Mouse (Mus musculus) CH12.LX (cell line): ENCODE data around the gene Rab13. TPM values are rescaled to one million over a fixed set of nuclear protein-coding genes. Genes with fewer than 3 reads are reported as not detected.
"Not testable (repeated sequence)": the region's sequence is repeated elsewhere in the genome, so short reads cannot be mapped to it uniquely, and the experiment has no call there.

Source experiments
- DNase-seq: peaks from one replicate; pipeline ENCODE4 v3.0.0-alpha.2; 2013; ENCODE audit errors: extremely low read depth
- H3K27ac ChIP-seq: 2 replicates; pipeline ENCODE4 v1.5.1; 2012; ENCODE audit warnings: low read depth, mild to moderate bottlenecking, control low read depth, moderate library complexity; ENCODE audit not compliant: insufficient read depth
- H3K27me3 ChIP-seq: replicated peaks from 2 replicates; pipeline ENCODE3; 2012; ENCODE audit warnings: inconsistent platforms
- H3K36me3 ChIP-seq, 2 experiments: replicated peaks in 1 of 2; 2 replicates each; pipeline versions ENCODE3 to v1.6.1; 2012; ENCODE audit warnings: inconsistent platforms in 1 of 2, low read length in 1 of 2, mild to moderate bottlenecking in 1 of 2, mixed read lengths in 1 of 2, moderate library complexity in 1 of 2; ENCODE audit not compliant: control insufficient read depth in 1 of 2, insufficient read depth in 1 of 2
- H3K4me1 ChIP-seq, 2 experiments: 2 replicates each; pipeline ENCODE4 v1.6.1; 2012; ENCODE audit warnings: inconsistent platforms in 1 of 2, moderate library complexity in 1 of 2; ENCODE audit not compliant: insufficient read depth in 2 of 2, control insufficient read depth in 1 of 2
- H3K4me2 ChIP-seq: 2 replicates; pipeline ENCODE4 v1.6.1; 2012; ENCODE audit warnings: low read depth, mild to moderate bottlenecking, control low read depth; ENCODE audit not compliant: poor library complexity, insufficient read depth, severe bottlenecking
- H3K4me3 ChIP-seq, 3 experiments: fragments of 150-350 bp in 1 of 3; sonication (generic) in 1 of 3; replicated peaks in 1 of 3; 2 replicates each; pipeline versions ENCODE3 to v1.5.1; 2011 to 2012; ENCODE audit warnings: low read depth in 2 of 3, low read length in 2 of 3, mild to moderate bottlenecking in 2 of 3, moderate library complexity in 2 of 3, control low read depth in 1 of 3, improper control_type of control experiment in 1 of 3, inconsistent platforms in 1 of 3, mixed read lengths in 1 of 3; ENCODE audit not compliant: poor library complexity in 1 of 3
- H3K79me2 ChIP-seq: replicated peaks from 2 replicates; pipeline ENCODE4 v1.6.1; 2012; ENCODE audit warnings: mild to moderate bottlenecking, moderate library complexity; ENCODE audit not compliant: control insufficient read depth, poor library complexity, insufficient read depth, severe bottlenecking; ENCODE audit errors: extremely low read depth
- H3K9ac ChIP-seq: 2 replicates; pipeline ENCODE4 v1.6.1; 2012; ENCODE audit warnings: low read depth, mild to moderate bottlenecking, control low read depth, moderate library complexity; ENCODE audit not compliant: insufficient read depth
- H3K9me3 ChIP-seq: replicated peaks from 2 replicates; pipeline ENCODE3; 2012; ENCODE audit warnings: low read length, inconsistent platforms, mixed read lengths
- CHD1 ChIP-seq: IDR thresholded peaks from 2 replicates; pipeline ENCODE4 v1.6.1; 2012; ENCODE audit warnings: low read depth, low read length, improper control_type of control experiment, inconsistent platforms
- CTCF ChIP-seq, 2 experiments: IDR thresholded peaks in 1 of 2; conservative IDR thresholded peaks in 1 of 2; 2 replicates each; pipeline ENCODE4 v1.5.1; 2011 to 2012; ENCODE audit warnings: low read depth in 2 of 2, low read length in 2 of 2, improper control_type of control experiment in 1 of 2, inconsistent platforms in 1 of 2, mild to moderate bottlenecking in 1 of 2, moderate library complexity in 1 of 2
- E2F4 ChIP-seq: IDR thresholded peaks from 2 replicates; pipeline ENCODE4 v1.6.1; 2011; ENCODE audit warnings: low read depth, low read length, improper control_type of control experiment; ENCODE audit not compliant: insufficient replicate concordance
- EP300 ChIP-seq: IDR thresholded peaks from 2 replicates; pipeline ENCODE4 v1.6.1; 2011; ENCODE audit warnings: low read length, improper control_type of control experiment
- JUN ChIP-seq: IDR thresholded peaks from 2 replicates; pipeline ENCODE4 v1.6.1; 2011; ENCODE audit warnings: low read depth, mild to moderate bottlenecking, low read length, improper control_type of control experiment, moderate library complexity; ENCODE audit not compliant: insufficient read depth
- KAT2A ChIP-seq: IDR thresholded peaks from 2 replicates; pipeline ENCODE4 v1.6.1; 2012; ENCODE audit warnings: low read length, improper control_type of control experiment, inconsistent platforms; ENCODE audit not compliant: insufficient replicate concordance
- MAFK ChIP-seq: IDR thresholded peaks from 2 replicates; pipeline ENCODE4 v1.6.1; 2011; ENCODE audit warnings: low read length, improper control_type of control experiment; ENCODE audit not compliant: insufficient replicate concordance
- MAX ChIP-seq: IDR thresholded peaks from 2 replicates; pipeline ENCODE4 v1.6.1; 2011; ENCODE audit warnings: low read length, improper control_type of control experiment
- MAZ ChIP-seq: IDR thresholded peaks from 2 replicates; pipeline ENCODE4 v1.6.1; 2012; ENCODE audit warnings: low read depth, mild to moderate bottlenecking, inconsistent platforms, low read length, improper control_type of control experiment, moderate library complexity
- MEF2A ChIP-seq: IDR thresholded peaks from 2 replicates; pipeline ENCODE4 v1.6.1; 2014; ENCODE audit warnings: low read depth, mild to moderate bottlenecking, inconsistent platforms, low read length, improper control_type of control experiment, borderline replicate concordance
- MXI1 ChIP-seq: IDR thresholded peaks from 2 replicates; pipeline ENCODE4 v1.6.1; 2011; ENCODE audit warnings: mild to moderate bottlenecking, low read depth, low read length, improper control_type of control experiment
- MYC ChIP-seq: IDR thresholded peaks from 2 replicates; pipeline ENCODE4 v1.6.1; 2011; ENCODE audit warnings: low read depth, mild to moderate bottlenecking, improper control_type of control experiment, low read length
- PAX5 ChIP-seq: IDR thresholded peaks from 2 replicates; pipeline ENCODE4 v1.6.1; 2012; ENCODE audit warnings: low read length, inconsistent platforms, mixed read lengths
- POLR2A ChIP-seq: IDR thresholded peaks from 2 replicates; pipeline ENCODE4 v1.6.1; 2011; ENCODE audit warnings: low read depth, mild to moderate bottlenecking, improper control_type of control experiment, low read length
- RAD21 ChIP-seq: IDR thresholded peaks from 2 replicates; pipeline ENCODE4 v1.6.1; 2011; ENCODE audit warnings: low read depth, mild to moderate bottlenecking, low read length, improper control_type of control experiment, moderate library complexity
- RCOR1 ChIP-seq: conservative IDR thresholded peaks from 2 replicates; pipeline ENCODE4 v1.6.1; 2012; ENCODE audit warnings: low read depth, mild to moderate bottlenecking, inconsistent platforms, low read length, improper control_type of control experiment
- SIN3A ChIP-seq: IDR thresholded peaks from 2 replicates; pipeline ENCODE4 v1.6.1; 2012; ENCODE audit warnings: low read length, improper control_type of control experiment, inconsistent platforms
- dilution Hi-C: fragments of 300-500 bp; cut with MboI; formaldehyde crosslinking; loops from 2 replicates; pipeline ENCODE4 v1.14.3; 2020; ENCODE audit warnings: low sequenced_read_pairs; ENCODE audit not compliant: extremely low pct_unique_long_range_greater_than_20kb, extremely low pct_ligation_motif_present
- in situ Hi-C: fragments of 300-500 bp; cut with MboI; formaldehyde crosslinking; loops from 3 replicates; pipeline ENCODE4 v1.14.3; 2019; ENCODE audit warnings: low sequenced_read_pairs, low pct_ligation_motif_present, low pct_unique_long_range_greater_than_20kb, mixed read lengths
- polyA plus RNA-seq: library from polyadenylated mRNA; unstranded; fragments of >175 nt; gene quantifications from 2 replicates; pipeline ENCODE4 v1.2.1, GENCODE M21; 2012; ENCODE audit warnings: low read depth; ENCODE audit not compliant: insufficient read length
- total RNA-seq, 2 experiments: library from RNA; depleted of rRNA; stranded (reverse); fragments of 300-350 nt in 1 of 2; fragments of >200 nt in 1 of 2; gene quantifications; 2 replicates each; pipeline ENCODE4 v1.2.3; 2012 to 2014

Rab13 gene
- total and polyA plus RNA-seq, 3 experiments, result 0.63 to 3.3 TPM; not detected in 1

- TF ChIP-seq POLR2A (peak; percentile 86), MAX (no peak), MXI1 (no peak), PAX5 (no peak), KAT2A (no peak), MYC (no peak), MEF2A (no peak)
- TF ChIP-seq, all 38 proteins: peak for 8
Measured at GRCm38 (mm10) chr3:90247960-90248745, 34.7 kb downstream of the Rab13 start, which contains the start of gene Slc39a1 (continued).

DNA sequence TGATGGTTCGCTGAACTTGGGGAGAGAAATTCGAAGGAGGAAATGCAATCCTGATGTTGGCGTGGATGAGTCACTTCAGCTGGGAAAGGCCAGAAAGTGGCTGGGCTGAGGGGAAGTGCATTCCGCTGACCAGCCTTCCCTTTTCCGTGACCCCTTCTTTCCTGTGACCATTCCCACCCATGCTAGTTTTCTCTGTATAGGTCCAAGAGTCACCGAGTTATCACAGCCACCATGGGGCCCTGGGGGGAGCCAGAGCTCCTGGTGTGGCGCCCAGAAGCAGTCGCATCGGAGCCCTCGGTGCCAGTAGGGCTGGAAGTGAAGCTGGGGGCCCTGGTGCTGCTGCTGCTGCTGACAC lies 35.2 kb downstream of the Rab13 start:
- peaks cover 3 to 42% of the 10 kb centered on the region in 2 experiments; a peak in 3 of 4 replicates for H3K4me1 ChIP-seq
- peak overlapping the region; percentile 82 to 88 (median 82) for H3K4me3 ChIP-seq
- peak overlapping the region; percentile 24 for H3K4me2 ChIP-seq
- dilution Hi-C loops, result no loop called here
- H3K27ac ChIP-seq, result peak overlapping the region; percentile 66
- peaks cover 20% of the 10 kb centered on the region for H3K79me2 ChIP-seq
- H3K27me3 ChIP-seq, result no peaks in the 10 kb centered on the region
- H3K36me3 ChIP-seq, result peaks cover 15 to 21% of the 10 kb centered on the region in 2 experiments
- no peak for DNase-seq
- H3K9ac ChIP-seq, result peak overlapping the region; percentile 88
- no peaks in the 10 kb centered on the region for H3K9me3 ChIP-seq
- TF ChIP-seq EP300 (no peak), MAZ (no peak), CHD1 (no peak), SIN3A (no peak), RAD21 (no peak; the same call in 1 of the 2 replicates), MEF2A (no peak)
- in situ Hi-C loops, result no loop called here

GRCm38 (mm10) chr3:90250791-90251190 lies 37.3 kb downstream of the Rab13 start:
- peaks cover 3 to 23% of the 10 kb centered on the region in 2 experiments; a peak in 3 of 4 replicates for H3K4me1 ChIP-seq
- in situ Hi-C loops (no loop called here), dilution Hi-C loops (no loop called here)
- no peaks in the 10 kb centered on the region for H3K9me3 ChIP-seq
- H3K27ac ChIP-seq, result no peak overlapping the region
- H3K9ac ChIP-seq, result no peak overlapping the region
- no peaks in the 10 kb centered on the region for H3K27me3 ChIP-seq
- no peak overlapping the region for H3K4me3 ChIP-seq
- TF ChIP-seq CTCF (conservative IDR thresholded peaks at IDR 0.05 in 1 of 2, IDR thresholded peaks at IDR 0.05 in 1 of 2; ENCODE audit: low read depth in 2 of 2, low read length in 2 of 2), result no peak
- no peak for TF ChIP-seq E2F4
- no peak for TF ChIP-seq MAFK
- TF ChIP-seq RCOR1, result no peak
- TF ChIP-seq MAX, result no peak
- no peak for TF ChIP-seq MEF2A
- no peak for TF ChIP-seq JUN
- DNase-seq, result no peak
- H3K36me3 ChIP-seq, result peaks cover 15 to 21% of the 10 kb centered on the region in 2 experiments
- H3K79me2 ChIP-seq, result peaks cover 32% of the 10 kb centered on the region
- H3K4me2 ChIP-seq, result no peak overlapping the region

DNA sequence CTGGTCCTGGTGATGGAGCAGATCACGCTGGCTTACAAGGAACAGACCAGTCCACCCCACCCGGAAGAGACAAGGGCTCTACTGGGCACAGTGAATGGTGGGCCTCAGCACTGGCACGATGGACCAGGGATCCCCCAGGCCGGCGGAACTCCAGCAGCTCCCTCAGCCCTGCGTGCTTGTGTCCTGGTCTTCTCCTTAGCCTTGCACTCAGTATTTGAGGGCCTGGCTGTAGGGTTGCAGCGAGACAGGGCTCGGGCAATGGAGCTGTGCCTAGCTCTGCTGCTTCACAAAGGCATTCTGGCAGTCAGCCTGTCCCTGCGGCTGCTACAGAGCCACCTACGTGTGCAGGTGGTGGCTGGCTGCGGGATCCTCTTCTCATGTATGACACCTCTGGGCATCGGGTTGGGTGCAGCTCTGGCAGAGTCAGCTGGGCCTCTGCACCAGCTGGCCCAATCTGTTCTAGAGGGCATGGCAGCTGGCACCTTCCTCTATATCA lies 38.3 kb downstream of the Rab13 start:
- DNase-seq, H3K27ac ChIP-seq, H3K9me3 ChIP-seq, H3K4me3 ChIP-seq, dilution Hi-C loops, H3K27me3 ChIP-seq, H3K9ac ChIP-seq, H3K4me2 ChIP-seq, in situ Hi-C loops: not testable (repeated sequence)
- H3K4me1 ChIP-seq, result peaks cover 0 to 27% of the 10 kb centered on the region in 2 experiments; a peak in 2 of 4 replicates
- peaks cover 15 to 21% of the 10 kb centered on the region in 2 experiments for H3K36me3 ChIP-seq
- H3K79me2 ChIP-seq, result peaks cover 42% of the 10 kb centered on the region

DNA sequence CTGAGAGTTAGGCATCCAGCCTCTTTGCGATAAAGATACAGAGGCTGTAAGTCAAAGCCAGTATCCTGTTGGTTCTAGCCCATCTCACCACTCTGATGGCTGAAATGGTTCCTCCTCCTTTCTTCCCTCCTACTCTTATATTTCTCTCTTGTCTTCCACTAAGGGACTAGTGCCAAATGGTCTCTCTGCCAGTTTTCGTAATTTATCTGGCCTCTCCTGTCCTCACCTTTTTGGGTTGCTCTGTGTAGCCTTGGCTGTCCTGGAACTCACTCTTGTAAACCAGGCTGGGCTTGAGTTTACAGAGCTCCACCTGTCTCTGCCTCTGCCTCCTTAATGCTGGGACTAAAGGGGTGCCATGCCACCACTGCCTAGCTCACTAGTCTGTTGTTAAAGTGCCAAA lies 39.2 kb downstream of the Rab13 start:
- Histone ChIP-seq H3K4me1 (peaks cover 6 to 32% of the 10 kb centered on the region in 2 experiments), H3K36me3 (peaks cover 23 to 29% of the 10 kb centered on the region in 2 experiments), H3K79me2 (peaks cover 50% of the 10 kb centered on the region)
- H3K9ac ChIP-seq, H3K4me2 ChIP-seq, H3K9me3 ChIP-seq, DNase-seq, in situ Hi-C loops, H3K27me3 ChIP-seq, H3K27ac ChIP-seq, H3K4me3 ChIP-seq, dilution Hi-C loops: not testable (repeated sequence)
